Mouse (Mus musculus): ENCODE results near the gene Oas1d. TPM values are rescaled to one million over a fixed set of nuclear protein-coding genes. Genes with fewer than 3 reads are reported as not detected.
"Not testable (repeated sequence)": the region's sequence is repeated elsewhere in the genome, so short reads cannot be mapped to it uniquely, and the experiment has no call there.

Gene Oas1d
- polyA plus RNA-seq, 1 experiment from 2014 or later = not detected

DNA sequence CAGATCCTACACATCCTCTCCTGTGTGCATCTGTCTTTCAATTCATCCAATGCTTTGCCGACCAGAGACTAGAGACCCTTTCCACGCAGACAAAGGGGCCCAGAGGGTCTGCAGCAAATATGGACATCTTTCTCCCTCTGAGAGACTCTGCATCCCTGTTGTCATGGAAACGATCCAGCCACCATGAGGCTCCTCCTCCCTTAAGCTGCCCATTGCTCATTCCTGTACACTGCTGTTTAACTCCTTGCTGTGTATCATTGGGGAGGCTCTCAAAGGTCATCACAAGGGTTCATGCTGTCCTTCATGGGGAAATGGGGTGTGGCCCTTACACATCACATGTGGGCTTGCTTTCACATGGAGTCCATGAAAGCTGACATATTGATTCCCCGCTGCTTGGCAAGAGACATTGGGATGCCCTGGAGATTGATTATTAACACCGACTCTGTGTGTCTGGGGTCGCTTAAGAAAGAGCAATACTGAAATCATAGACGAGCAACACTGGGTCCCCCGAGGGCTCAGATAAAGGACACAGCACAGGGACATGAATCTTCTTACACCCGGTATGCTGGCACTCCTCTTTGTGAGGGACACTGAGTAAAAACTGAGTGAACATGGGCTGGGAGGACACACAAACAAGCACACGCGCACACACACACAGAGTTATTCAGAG, 19.0 kb upstream of the Oas1d start:
- no peaks in the 10 kb centered on the region for H3K27me3 ChIP-seq (replicated peaks; ENCODE audit: control insufficient read depth, insufficient read depth, low read length)
- no peak overlapping the region for H3K27ac ChIP-seq (ENCODE audit: low read length)
- H3K4me2 ChIP-seq (ENCODE audit: low read length) = no peak overlapping the region
- H3K4me3 ChIP-seq (replicated peaks; ENCODE audit: low read length) = no peak overlapping the region
- WGBS = 89% methylated on average over 11 of the region's 11 CpGs
- H3K36me3 ChIP-seq (ENCODE audit: control insufficient read depth, insufficient read depth) = no peaks in the 10 kb centered on the region
- H3K9me3 ChIP-seq (ENCODE audit: control insufficient read depth, low read length) = 0 out of 2 replicates have a peak, but pooled peaks cover 3% of the 10 kb centered on the region
- no peaks in the 10 kb centered on the region for H3K4me1 ChIP-seq (replicated peaks; ENCODE audit: control insufficient read depth, insufficient read depth, low read length)
- no peak for ATAC-seq
- H3K9ac ChIP-seq (replicated peaks; ENCODE audit: low read depth, low read length) = no peak overlapping the region

DNA sequence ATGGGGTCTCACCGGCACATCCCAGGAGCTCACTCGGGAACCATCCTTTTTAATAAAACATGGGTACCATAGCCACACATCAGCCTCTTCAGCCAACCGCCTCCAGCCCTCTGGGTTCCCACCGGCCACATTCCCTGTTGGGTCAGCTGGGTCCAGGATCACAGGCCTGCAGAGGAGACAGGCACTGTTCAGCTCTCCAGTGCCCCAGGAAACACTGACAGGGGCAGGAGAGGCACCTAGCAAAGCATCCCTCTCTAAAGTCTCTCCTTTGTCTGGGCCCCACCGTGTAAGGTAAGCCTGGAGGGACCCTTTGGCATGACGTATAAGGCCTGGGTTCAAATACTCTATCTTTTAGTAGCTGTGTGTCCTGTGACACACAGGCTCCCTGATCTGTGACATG, 16.0 kb upstream of the Oas1d start:
- Histone ChIP-seq H3K4me3 (replicated peaks; ENCODE audit: low read length) (no peak overlapping the region), H3K36me3 (ENCODE audit: control insufficient read depth, insufficient read depth) (no peaks in the 10 kb centered on the region), H3K9me3 (ENCODE audit: control insufficient read depth, low read length) (0 out of 2 replicates have a peak, but pooled peaks cover 3% of the 10 kb centered on the region), H3K4me2 (ENCODE audit: low read length) (no peak overlapping the region), H3K27me3 (replicated peaks; ENCODE audit: control insufficient read depth, insufficient read depth, low read length) (no peaks in the 10 kb centered on the region), H3K27ac (ENCODE audit: low read length) (no peak overlapping the region), H3K9ac (replicated peaks; ENCODE audit: low read depth, low read length) (no peak overlapping the region), H3K4me1 (replicated peaks; ENCODE audit: control insufficient read depth, insufficient read depth, low read length) (no peaks in the 10 kb centered on the region)
- no peak for ATAC-seq
- WGBS = 81% methylated on average over 6 of the region's 6 CpGs

DNA sequence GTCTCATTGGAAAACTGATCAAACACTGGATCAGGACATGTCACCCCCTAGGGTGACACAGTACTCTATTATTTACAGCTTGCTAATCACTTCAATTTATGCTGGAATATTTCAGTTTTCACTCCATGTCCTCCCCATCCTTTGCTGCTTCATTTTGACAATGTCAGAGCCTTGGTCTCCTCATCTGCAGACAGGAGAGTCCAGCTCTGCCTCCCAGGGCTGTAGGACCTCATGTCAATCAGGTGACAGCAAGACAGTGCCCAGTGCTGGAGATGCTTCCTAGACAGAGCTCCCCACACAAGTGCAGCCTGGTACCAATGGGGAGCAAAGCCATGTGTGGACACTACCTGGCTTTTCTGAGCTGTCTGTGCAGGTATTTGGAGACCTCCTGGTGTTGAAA, 15.6 kb upstream of the Oas1d start:
- no peak for ATAC-seq

DNA sequence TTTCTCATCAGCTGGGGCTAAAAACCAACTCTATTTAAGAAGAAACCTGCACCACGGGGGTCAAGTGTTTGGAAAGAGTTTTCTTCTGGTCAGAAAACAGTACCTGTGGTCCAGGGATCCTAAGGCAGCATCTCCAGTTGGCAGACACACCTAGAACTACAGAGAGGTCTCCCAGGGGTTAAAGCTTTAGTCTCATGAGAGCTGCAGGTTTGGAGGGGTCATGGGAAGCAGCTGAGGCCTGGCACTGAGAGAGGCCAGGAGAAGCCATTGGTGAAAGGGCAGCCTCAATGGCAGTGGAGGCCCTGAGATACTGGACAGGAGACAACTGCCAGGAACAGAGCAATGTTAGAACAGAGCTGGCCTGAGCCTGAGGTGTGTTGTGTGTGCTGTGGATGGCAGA, 13.7 kb upstream of the Oas1d start:
- no peak overlapping the region for H3K4me2 ChIP-seq (ENCODE audit: low read length)
- ATAC-seq = no peak
- H3K36me3 ChIP-seq (ENCODE audit: control insufficient read depth, insufficient read depth) = no peaks in the 10 kb centered on the region
- 0 out of 2 replicates have a peak, but pooled peaks cover 3% of the 10 kb centered on the region for H3K9me3 ChIP-seq (ENCODE audit: control insufficient read depth, low read length)
- no peak overlapping the region for H3K9ac ChIP-seq (replicated peaks; ENCODE audit: low read depth, low read length)
- H3K27me3 ChIP-seq (replicated peaks; ENCODE audit: control insufficient read depth, insufficient read depth, low read length) = no peaks in the 10 kb centered on the region
- 55% methylated on average over 1 of the region's 1 CpGs for WGBS
- H3K4me3 ChIP-seq (replicated peaks; ENCODE audit: low read length) = no peak overlapping the region
- H3K27ac ChIP-seq (ENCODE audit: low read length) = no peak overlapping the region
- H3K4me1 ChIP-seq (replicated peaks; ENCODE audit: control insufficient read depth, insufficient read depth, low read length) = no peaks in the 10 kb centered on the region

More for the DNA sequence above, 15.6 kb upstream of the Oas1d start:
- Histone ChIP-seq H3K9me3 (ENCODE audit: control insufficient read depth, low read length) (0 out of 2 replicates have a peak, but pooled peaks cover 3% of the 10 kb centered on the region), H3K27me3 (replicated peaks; ENCODE audit: control insufficient read depth, insufficient read depth, low read length) (no peaks in the 10 kb centered on the region), H3K27ac (ENCODE audit: low read length) (no peak overlapping the region), H3K4me3 (replicated peaks; ENCODE audit: low read length) (no peak overlapping the region), H3K4me2 (ENCODE audit: low read length) (no peak overlapping the region), H3K9ac (replicated peaks; ENCODE audit: low read depth, low read length) (no peak overlapping the region), H3K36me3 (ENCODE audit: control insufficient read depth, insufficient read depth) (no peaks in the 10 kb centered on the region), H3K4me1 (replicated peaks; ENCODE audit: control insufficient read depth, insufficient read depth, low read length) (no peaks in the 10 kb centered on the region)

DNA sequence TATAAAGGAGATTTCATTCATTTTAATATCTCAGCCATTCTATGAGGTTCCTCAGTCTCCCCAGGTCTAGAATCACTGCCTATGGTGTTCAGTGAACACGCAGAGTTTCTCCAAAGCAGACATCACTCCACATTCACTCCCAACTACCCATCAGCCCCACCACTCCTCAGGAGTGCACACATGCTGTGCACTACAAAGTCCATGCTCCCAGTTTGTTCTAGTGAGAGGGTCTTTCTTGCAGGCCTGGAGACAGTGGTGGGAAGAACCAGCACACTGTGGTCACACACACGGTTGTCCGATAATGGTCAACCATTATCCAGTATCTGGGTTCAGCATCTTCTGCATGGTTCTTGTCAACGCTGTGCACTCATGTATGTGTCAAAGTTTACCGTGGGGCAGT, 12.3 kb upstream of the Oas1d start:
- no peaks in the 10 kb centered on the region for H3K4me1 ChIP-seq (replicated peaks; ENCODE audit: control insufficient read depth, insufficient read depth, low read length)
- no peaks in the 10 kb centered on the region for H3K27me3 ChIP-seq (replicated peaks; ENCODE audit: control insufficient read depth, insufficient read depth, low read length)
- H3K36me3 ChIP-seq (ENCODE audit: control insufficient read depth, insufficient read depth) = no peaks in the 10 kb centered on the region
- no peak overlapping the region for H3K4me3 ChIP-seq (replicated peaks; ENCODE audit: low read length)
- H3K9ac ChIP-seq (replicated peaks; ENCODE audit: low read depth, low read length) = no peak overlapping the region
- no peak for ATAC-seq
- 93% methylated on average over 5 of the region's 5 CpGs for WGBS
- no peak overlapping the region for H3K4me2 ChIP-seq (ENCODE audit: low read length)
- no peak overlapping the region for H3K27ac ChIP-seq (ENCODE audit: low read length)
- H3K9me3 ChIP-seq (ENCODE audit: control insufficient read depth, low read length) = 0 out of 2 replicates have a peak, but pooled peaks cover 3% of the 10 kb centered on the region

DNA sequence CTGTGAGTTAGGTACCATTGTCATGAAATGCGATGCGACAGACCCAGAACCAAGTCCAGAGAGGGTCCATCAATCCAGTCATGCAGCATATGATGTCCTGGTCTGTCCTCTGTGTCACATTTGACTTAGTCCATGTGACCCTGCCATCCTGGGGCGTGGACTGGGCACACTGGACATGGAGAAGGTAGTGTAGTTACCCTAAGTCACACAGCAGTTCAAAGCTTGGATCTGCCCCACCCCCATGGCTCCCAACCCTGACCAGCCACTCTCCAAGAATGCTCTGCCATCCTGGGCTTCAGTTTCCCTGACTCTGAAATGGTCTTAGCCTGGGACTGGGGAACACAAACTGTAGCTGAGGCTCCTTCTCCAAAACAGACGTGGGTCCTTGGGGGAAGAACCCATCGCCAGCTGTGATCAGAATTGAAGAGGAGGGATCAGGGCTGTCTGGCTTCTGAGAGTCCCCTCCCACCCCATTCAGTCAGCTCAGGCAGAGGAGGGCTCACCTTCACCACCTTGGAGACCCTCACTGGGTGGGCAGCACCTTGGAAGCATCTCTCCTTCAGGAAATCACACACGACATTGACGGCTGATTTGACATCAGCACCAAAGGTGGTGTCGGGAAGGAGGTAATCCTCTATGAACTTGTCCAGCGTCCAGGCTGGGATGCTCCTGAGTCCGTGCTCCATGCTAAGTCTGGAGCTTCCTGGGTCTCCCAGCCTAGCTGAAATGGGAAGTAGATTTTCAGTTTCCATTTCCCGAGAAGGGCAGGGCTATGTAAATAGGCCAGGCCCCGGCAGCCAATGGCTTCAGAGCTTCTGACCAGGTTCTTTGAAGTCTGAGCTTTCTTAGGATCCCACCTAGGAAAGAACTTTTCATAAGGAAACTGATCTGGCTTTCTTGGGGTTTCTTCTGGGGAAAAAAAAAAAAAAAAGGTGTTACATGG, 7.3 kb upstream of the Oas1d start, which contains the start of gene Oas1a:
Gene Oas1a (minus strand): TSS at position 731 of the 943 bp plus-strand sequence.
- not testable (repeated sequence) for H3K4me1 ChIP-seq (replicated peaks; ENCODE audit: control insufficient read depth, insufficient read depth, low read length); H3K36me3 ChIP-seq (ENCODE audit: control insufficient read depth, insufficient read depth); H3K27me3 ChIP-seq (replicated peaks; ENCODE audit: control insufficient read depth, insufficient read depth, low read length); H3K9me3 ChIP-seq (ENCODE audit: control insufficient read depth, low read length); H3K4me2 ChIP-seq (ENCODE audit: low read length); ATAC-seq; H3K4me3 ChIP-seq (replicated peaks; ENCODE audit: low read length); H3K27ac ChIP-seq (ENCODE audit: low read length); H3K9ac ChIP-seq (replicated peaks; ENCODE audit: low read depth, low read length)
- 39% methylated on average over 8 of the region's 12 CpGs for WGBS

DNA sequence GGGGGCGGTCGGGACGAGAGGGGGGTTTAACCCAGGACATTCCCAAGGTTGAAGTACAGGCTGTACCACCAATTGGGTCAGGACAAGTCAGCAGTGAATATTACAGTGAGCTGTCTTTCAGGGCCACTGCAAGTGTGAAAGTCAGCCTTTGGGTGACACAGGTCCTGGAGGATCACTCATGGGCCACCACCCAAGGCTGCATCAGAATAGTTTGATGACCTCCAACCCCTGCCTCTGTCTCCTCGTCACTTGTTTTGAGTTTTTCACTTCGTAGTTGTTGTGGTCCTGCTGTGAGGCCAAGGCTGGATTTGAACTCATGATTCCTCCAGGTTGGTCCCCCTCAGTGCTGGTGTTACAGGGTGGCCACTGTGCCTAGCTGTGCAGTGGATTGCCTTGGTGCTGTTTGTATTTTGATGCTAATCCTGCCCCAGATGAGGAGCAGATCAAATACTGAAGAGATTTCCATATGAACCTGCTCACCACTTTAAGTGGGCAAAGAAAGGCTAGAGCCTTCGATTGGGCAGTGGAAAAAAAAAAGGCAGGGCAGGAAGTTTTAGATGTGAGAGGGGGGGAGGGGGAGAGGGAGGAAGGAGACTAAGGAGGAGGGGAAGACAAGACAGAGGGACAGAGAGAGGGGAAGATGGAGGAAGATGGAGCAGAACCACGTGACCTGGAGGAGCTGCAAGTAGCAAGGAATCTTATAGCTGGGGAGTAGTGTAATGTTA, 6.0 kb upstream of the Oas1d start:
- H3K27ac ChIP-seq (ENCODE audit: low read length) = no peak overlapping the region
- no peaks in the 10 kb centered on the region for H3K27me3 ChIP-seq (replicated peaks; ENCODE audit: control insufficient read depth, insufficient read depth, low read length)
- no peaks in the 10 kb centered on the region for H3K4me1 ChIP-seq (replicated peaks; ENCODE audit: control insufficient read depth, insufficient read depth, low read length)
- H3K9me3 ChIP-seq (ENCODE audit: control insufficient read depth, low read length) = no peaks in the 10 kb centered on the region; the same call in 1 of the 2 replicates
- ATAC-seq = no peak
- no peaks in the 10 kb centered on the region for H3K36me3 ChIP-seq (ENCODE audit: control insufficient read depth, insufficient read depth)
- H3K4me3 ChIP-seq (replicated peaks; ENCODE audit: low read length) = no peak overlapping the region
- 53% methylated on average over 7 of the region's 7 CpGs for WGBS
- H3K4me2 ChIP-seq (ENCODE audit: low read length) = no peak overlapping the region
- no peak overlapping the region for H3K9ac ChIP-seq (replicated peaks; ENCODE audit: low read depth, low read length)

DNA sequence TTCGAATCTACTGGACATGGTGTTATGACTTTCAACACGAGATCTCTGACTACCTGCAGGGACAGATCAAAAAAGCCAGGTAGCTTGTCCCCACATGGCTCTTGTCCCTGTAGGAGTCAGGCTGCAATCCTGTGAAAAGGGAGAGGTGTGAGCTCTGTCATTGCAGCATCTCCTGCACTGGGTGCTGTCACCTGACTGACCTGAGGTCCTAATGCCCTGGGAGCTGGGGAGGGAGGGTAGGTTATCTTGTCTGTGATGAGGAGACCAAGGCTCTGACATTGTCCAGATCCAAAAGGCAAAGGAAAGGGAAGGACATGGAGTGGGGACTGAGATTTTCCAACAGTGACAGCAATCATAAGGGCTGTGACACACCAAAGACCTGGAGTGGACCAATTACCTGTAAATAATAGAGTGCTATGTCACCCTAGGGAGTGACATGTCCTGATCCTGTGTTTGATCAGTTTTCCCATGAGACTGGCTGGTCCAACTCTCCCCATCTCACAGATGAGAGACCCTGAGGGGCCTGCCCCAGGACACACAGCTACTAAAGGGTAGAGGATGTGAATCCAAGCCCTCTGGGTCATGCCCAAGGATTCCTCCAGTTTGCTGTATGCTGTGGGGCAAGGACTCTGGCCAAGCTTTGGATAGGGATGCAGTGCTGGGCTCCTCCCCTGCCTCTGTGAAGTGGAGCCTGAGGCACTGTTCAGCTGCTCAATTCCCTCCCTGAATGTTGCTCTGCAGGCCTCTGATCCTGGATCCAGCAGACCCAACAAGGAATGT, 5.0 kb downstream of the Oas1d start:
- ATAC-seq = not testable (repeated sequence)
- WGBS = 78% methylated on average over 2 of the region's 2 CpGs

More for the DNA sequence above, 5.0 kb downstream of the Oas1d start:
- H3K9ac ChIP-seq (replicated peaks; ENCODE audit: low read depth, low read length); H3K4me3 ChIP-seq (replicated peaks; ENCODE audit: low read length); H3K27me3 ChIP-seq (replicated peaks; ENCODE audit: control insufficient read depth, insufficient read depth, low read length); H3K36me3 ChIP-seq (ENCODE audit: control insufficient read depth, insufficient read depth); H3K9me3 ChIP-seq (ENCODE audit: control insufficient read depth, low read length); H3K27ac ChIP-seq (ENCODE audit: low read length); H3K4me2 ChIP-seq (ENCODE audit: low read length); H3K4me1 ChIP-seq (replicated peaks; ENCODE audit: control insufficient read depth, insufficient read depth, low read length): not testable (repeated sequence)

Data from forebrain, embryonic 16.5 days (tissue).